Mouse (Mus musculus): ENCODE measurements around the gene Celf2. TPM values are rescaled to one million over a fixed set of nuclear protein-coding genes. Genes with fewer than 3 reads are reported as not detected.
A peak's percentile ranks its signal among the peaks of the same experiment; 100 is the strongest.

Gene Celf2
- polyA plus RNA-seq, 1 experiment from 2014 or later = 35.4 TPM

DNA sequence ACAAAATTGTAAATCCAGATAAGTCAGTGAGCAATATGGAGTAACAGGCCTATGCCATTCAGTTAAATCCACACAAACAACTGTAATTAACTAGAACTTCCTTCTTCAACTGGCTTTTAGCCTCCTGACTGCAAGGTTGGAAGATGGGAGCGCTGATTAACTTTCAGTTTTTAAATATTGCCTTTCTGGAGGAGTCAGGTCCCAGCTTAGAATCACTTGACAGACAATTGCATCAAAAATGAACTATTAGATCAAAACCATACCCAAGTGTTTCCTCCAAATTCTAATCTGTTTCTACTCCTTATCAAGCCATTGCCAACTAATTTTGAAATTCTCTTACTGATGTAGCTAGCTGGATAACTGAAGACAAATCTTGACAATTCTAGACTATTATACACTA, 635.7 kb downstream of the Celf2 start:
- Histone ChIP-seq H3K4me1 (ENCODE audit: control insufficient read depth, insufficient read depth, low read length) (0 out of 2 replicates have a peak, but pooled peaks cover 2% of the 10 kb centered on the region), H3K4me2 (ENCODE audit: low read depth, low read length) (no peak overlapping the region), H3K9ac (ENCODE audit: low read depth, low read length) (no peak overlapping the region), H3K4me3 (ENCODE audit: low read length) (no peak overlapping the region), H3K27me3 (replicated peaks; ENCODE audit: control insufficient read depth, insufficient read depth, low read length) (no peaks in the 10 kb centered on the region), H3K27ac (ENCODE audit: low read length) (no peak overlapping the region), H3K9me3 (ENCODE audit: control insufficient read depth, low read length) (no peaks in the 10 kb centered on the region), H3K36me3 (ENCODE audit: control insufficient read depth, insufficient read depth, low read length) (no peaks in the 10 kb centered on the region)
- no peak for ATAC-seq
- 86% methylated on average over 1 of the region's 1 CpGs for WGBS

DNA sequence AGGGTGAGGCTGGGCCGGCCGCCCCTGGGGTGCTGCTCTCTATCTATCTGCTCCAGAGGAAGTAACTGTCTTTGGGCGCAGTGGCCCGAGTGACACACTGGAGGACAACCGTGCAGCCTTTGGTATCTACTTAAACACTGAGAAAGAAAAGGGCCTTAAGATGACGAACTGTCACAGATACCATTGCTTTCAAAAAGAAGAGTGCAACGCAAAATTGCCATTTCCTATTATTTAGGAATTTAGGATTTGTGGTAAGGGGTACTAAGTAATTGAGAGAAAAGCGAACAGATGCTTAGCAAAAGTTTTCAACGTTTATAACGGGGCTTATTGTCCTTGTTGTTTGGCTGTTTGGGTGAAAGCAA, 636.5 kb downstream of the Celf2 start:
- H3K4me3 ChIP-seq (ENCODE audit: low read length) = peak overlapping the region; percentile 81
- 12% methylated on average over 10 of the region's 10 CpGs for WGBS
- no peaks in the 10 kb centered on the region for H3K36me3 ChIP-seq (ENCODE audit: control insufficient read depth, insufficient read depth, low read length)
- H3K9me3 ChIP-seq (ENCODE audit: control insufficient read depth, low read length) = no peaks in the 10 kb centered on the region
- peak overlapping the region; percentile 33; the same call in 1 of the 2 replicates for H3K27ac ChIP-seq (ENCODE audit: low read length)
- no peaks in the 10 kb centered on the region for H3K27me3 ChIP-seq (replicated peaks; ENCODE audit: control insufficient read depth, insufficient read depth, low read length)
- peak; percentile 79; the same call in 1 of the 2 replicates for ATAC-seq
- H3K4me1 ChIP-seq (ENCODE audit: control insufficient read depth, insufficient read depth, low read length) = 0 out of 2 replicates have a peak, but pooled peaks cover 2% of the 10 kb centered on the region
- H3K4me2 ChIP-seq (ENCODE audit: low read depth, low read length) = peak overlapping the region; percentile 94
- peak overlapping the region; percentile 84 for H3K9ac ChIP-seq (ENCODE audit: low read depth, low read length)

DNA sequence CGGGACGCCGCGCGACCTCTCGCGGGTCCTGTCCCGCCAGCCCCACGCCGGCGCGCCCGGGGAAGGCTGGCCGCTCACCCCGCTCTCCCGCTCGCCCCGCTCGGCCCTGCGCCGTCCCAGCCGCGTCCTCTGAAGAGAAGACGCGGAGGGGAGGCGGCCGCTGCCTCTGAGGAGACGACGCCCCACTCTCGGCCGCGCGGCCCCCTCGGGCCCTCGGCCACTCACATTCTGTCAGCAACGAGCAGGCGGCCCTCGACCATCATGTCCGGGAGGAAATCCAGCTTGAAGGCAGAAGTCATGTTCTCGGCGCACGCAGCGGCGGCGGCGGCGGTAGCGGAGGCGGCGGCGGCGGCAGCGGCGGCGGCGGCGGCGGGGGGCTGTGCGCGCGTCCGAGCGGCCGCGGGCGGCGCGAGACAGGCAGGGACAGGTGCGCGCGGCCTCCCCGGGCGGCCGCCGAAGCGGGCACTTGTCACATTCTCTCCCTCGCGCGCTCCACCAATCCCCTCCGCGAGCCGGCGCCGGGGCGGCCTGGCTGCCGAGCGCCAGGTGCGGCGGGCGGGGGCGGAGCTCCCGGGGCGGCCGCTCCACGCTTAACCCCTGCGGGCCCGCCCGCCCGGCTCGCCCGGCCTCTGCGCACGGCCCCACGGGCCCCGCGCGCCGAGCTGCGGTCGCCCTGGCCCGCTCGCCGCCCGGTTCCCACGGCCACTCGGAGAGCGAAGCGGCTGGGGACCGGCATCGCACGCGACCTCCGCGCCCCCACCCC, 637.1 kb downstream of the Celf2 start:
- Histone ChIP-seq H3K27me3 (replicated peaks; ENCODE audit: control insufficient read depth, insufficient read depth, low read length) (no peaks in the 10 kb centered on the region), H3K4me2 (ENCODE audit: low read depth, low read length) (peak overlapping the region; percentile 94), H3K9me3 (ENCODE audit: control insufficient read depth, low read length) (no peaks in the 10 kb centered on the region), H3K4me1 (ENCODE audit: control insufficient read depth, insufficient read depth, low read length) (0 out of 2 replicates have a peak, but pooled peaks cover 2% of the 10 kb centered on the region), H3K27ac (ENCODE audit: low read length) (peak overlapping the region; percentile 84), H3K4me3 (ENCODE audit: low read length) (peak overlapping the region; percentile 81), H3K36me3 (ENCODE audit: control insufficient read depth, insufficient read depth, low read length) (no peaks in the 10 kb centered on the region), H3K9ac (ENCODE audit: low read depth, low read length) (peak overlapping the region; percentile 84)
- ATAC-seq = peak; percentile 98
- WGBS = under 1% methylated on average over 83 of the region's 124 CpGs

DNA sequence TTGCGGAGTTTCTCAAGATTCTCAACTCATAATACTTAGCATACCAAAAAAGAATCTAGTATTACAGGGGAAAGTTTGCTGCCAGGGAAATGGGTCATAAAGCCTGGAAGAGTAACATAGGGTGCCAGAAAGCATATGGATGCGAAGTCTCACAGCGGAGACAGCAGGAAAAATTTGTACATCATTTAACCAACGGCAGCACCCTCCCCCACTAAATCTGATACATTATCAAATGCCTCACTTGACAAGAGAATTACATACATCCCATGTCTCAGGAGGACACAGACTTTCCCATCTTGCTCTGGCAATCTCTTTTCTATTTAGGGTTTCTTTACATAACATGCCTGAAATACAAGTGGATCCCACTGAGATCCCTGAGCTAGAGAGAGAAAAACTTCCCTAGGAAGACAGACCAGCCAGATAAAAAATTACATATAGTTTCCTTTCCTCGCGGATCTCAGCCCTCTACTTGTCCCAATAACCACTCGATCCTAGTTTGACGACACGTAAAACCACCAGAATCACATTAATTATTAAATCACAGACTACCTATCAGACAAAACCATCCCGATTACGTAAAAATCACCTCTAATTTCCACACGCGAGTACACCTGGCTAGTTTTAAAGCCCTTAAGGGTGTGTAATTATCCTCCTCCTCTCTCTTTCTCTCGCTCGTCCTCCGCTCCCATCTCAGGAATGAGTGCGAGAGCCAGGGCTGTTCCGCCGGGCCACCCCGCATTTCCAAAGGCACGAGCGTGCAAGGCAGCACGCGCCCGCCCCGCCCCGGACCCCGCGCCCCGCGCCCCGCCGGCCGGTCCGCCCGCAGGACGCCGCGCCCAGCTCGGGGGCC, 637.9 kb downstream of the Celf2 start:
- Histone ChIP-seq H3K36me3 (ENCODE audit: control insufficient read depth, insufficient read depth, low read length) (no peaks in the 10 kb centered on the region), H3K9ac (ENCODE audit: low read depth, low read length) (peak overlapping the region; percentile 84), H3K9me3 (ENCODE audit: control insufficient read depth, low read length) (no peaks in the 10 kb centered on the region), H3K27me3 (replicated peaks; ENCODE audit: control insufficient read depth, insufficient read depth, low read length) (no peaks in the 10 kb centered on the region), H3K4me1 (ENCODE audit: control insufficient read depth, insufficient read depth, low read length) (0 out of 2 replicates have a peak, but pooled peaks cover 2% of the 10 kb centered on the region), H3K4me2 (ENCODE audit: low read depth, low read length) (peak overlapping the region; percentile 94), H3K4me3 (ENCODE audit: low read length) (peak overlapping the region; percentile 81), H3K27ac (ENCODE audit: low read length) (peak overlapping the region; percentile 84)
- ATAC-seq = peak; percentile 66
- WGBS = 3% methylated on average over 38 of the region's 40 CpGs

DNA sequence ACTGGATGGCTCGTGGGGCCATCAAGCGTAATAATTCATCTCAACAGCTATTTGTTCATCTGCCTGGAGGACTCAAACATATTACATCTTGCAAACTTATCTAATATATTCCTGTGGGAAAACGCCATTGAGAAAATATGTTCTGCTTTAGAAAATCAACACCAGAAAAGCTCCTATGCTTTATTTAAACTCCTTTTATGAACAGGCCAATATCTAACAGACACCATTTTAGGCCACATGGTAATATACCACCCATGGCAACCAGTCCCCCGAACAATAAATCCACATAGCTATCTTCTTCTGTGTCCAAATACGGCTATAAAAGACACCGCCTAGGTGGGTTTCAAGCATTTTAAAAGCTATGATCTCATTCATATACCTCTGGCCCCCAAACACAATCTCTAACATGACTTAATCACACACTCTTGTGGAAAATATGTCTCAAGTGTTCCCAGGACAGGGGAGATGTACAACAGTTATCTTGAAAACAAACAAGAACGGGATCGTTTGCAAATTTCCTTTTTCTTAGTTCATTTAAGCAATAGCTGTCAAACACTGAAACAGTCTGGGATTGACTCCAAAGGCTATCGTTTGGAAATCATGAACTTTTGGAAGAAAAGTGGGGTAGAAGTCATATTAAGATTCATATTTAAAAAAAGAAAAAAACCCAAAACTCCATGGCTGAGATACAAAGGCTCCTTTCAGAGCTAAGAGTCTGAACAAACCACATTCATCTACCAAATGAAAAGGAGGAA, 639.2 kb downstream of the Celf2 start:
- no peak overlapping the region for H3K4me2 ChIP-seq (ENCODE audit: low read depth, low read length)
- no peaks in the 10 kb centered on the region for H3K27me3 ChIP-seq (replicated peaks; ENCODE audit: control insufficient read depth, insufficient read depth, low read length)
- 56% methylated on average over 9 of the region's 9 CpGs for WGBS
- H3K9me3 ChIP-seq (ENCODE audit: control insufficient read depth, low read length) = no peaks in the 10 kb centered on the region
- no peaks in the 10 kb centered on the region for H3K36me3 ChIP-seq (ENCODE audit: control insufficient read depth, insufficient read depth, low read length)
- H3K27ac ChIP-seq (ENCODE audit: low read length) = no peak overlapping the region
- no peak for ATAC-seq
- H3K4me1 ChIP-seq (ENCODE audit: control insufficient read depth, insufficient read depth, low read length) = 0 out of 2 replicates have a peak, but pooled peaks cover 2% of the 10 kb centered on the region
- no peak overlapping the region for H3K4me3 ChIP-seq (ENCODE audit: low read length)
- no peak overlapping the region for H3K9ac ChIP-seq (ENCODE audit: low read depth, low read length)

DNA sequence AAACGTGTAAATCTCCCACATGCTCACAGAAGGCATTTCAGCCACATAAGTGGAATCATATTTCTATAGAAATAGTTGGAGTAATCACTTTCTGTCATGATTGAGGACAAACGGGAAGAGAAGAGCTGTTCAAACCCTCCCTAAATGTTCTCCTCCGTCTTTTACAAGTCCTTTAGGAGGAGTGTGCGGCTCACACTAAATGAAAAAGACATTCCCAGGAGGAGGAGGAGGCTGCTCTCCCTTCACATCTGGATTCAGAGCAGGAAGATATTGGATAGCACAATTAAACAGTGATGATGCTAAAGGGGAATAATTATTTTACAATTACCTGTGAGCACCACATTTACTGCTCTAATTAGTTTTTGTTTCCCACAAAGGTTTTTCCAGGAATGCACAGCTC, 642.1 kb downstream of the Celf2 start:
- no peak for ATAC-seq
- Histone ChIP-seq H3K9ac (ENCODE audit: low read depth, low read length) (no peak overlapping the region), H3K4me2 (ENCODE audit: low read depth, low read length) (no peak overlapping the region), H3K9me3 (ENCODE audit: control insufficient read depth, low read length) (no peaks in the 10 kb centered on the region), H3K27me3 (replicated peaks; ENCODE audit: control insufficient read depth, insufficient read depth, low read length) (no peaks in the 10 kb centered on the region), H3K4me3 (ENCODE audit: low read length) (no peak overlapping the region), H3K27ac (ENCODE audit: low read length) (no peak overlapping the region), H3K36me3 (ENCODE audit: control insufficient read depth, insufficient read depth, low read length) (no peaks in the 10 kb centered on the region), H3K4me1 (ENCODE audit: control insufficient read depth, insufficient read depth, low read length) (no peaks in the 10 kb centered on the region)
- 51% methylated on average over 4 of the region's 4 CpGs for WGBS

DNA sequence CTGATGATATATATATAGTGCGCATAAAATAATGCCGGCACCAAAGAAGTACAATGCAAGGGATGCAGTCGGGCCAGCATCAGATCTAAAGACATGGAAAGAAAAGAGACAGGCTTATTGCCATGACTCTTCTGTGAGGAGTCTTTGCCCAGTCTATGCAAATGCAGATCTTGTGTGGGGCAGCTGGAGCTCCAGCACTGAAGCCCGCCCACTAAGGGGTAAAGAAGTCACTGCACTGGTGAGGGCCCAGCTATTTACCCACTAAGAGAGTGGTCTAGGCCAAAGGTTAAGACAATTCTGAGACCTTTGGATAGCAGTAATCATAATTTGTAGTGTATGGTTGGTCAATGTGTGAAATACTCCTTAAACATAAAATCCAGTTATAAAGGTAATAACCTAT, 643.6 kb downstream of the Celf2 start:
- WGBS = 82% methylated on average over 4 of the region's 4 CpGs
- H3K4me2 ChIP-seq (ENCODE audit: low read depth, low read length) = no peak overlapping the region
- no peak for ATAC-seq
- no peaks in the 10 kb centered on the region for H3K4me1 ChIP-seq (ENCODE audit: control insufficient read depth, insufficient read depth, low read length)
- H3K9ac ChIP-seq (ENCODE audit: low read depth, low read length) = no peak overlapping the region
- H3K27ac ChIP-seq (ENCODE audit: low read length) = no peak overlapping the region
- H3K9me3 ChIP-seq (ENCODE audit: control insufficient read depth, low read length) = no peaks in the 10 kb centered on the region
- no peaks in the 10 kb centered on the region for H3K27me3 ChIP-seq (replicated peaks; ENCODE audit: control insufficient read depth, insufficient read depth, low read length)
- no peaks in the 10 kb centered on the region for H3K36me3 ChIP-seq (ENCODE audit: control insufficient read depth, insufficient read depth, low read length)
- no peak overlapping the region for H3K4me3 ChIP-seq (ENCODE audit: low read length)

DNA sequence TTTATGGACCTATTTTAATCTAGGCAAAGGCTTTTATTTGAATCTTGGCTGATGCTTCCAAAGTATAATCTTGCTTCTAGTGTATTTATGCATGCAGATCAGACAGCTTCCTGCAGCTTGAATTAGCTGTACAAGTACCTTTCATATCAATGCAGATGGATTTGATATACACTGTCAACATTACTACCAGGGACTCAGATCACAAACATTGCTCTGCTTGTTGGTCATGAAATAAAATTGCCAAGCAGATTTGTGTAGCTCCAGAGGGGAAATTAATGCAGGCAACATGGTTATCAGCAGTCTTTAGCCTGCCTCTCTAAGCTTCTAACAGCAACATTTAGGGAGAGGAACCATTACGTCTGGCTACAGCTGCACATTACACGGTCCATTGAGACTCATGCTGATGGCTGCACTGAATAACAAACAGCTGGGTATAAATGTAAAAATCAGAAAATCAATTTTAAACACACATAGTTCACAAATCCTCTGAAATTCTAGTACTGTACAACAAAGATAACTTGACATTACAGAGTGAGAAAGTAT, 659.2 kb downstream of the Celf2 start:
- Histone ChIP-seq H3K4me1 (ENCODE audit: control insufficient read depth, insufficient read depth, low read length) (no peaks in the 10 kb centered on the region), H3K27ac (ENCODE audit: low read length) (no peak overlapping the region), H3K9me3 (ENCODE audit: control insufficient read depth, low read length) (no peaks in the 10 kb centered on the region), H3K4me2 (ENCODE audit: low read depth, low read length) (no peak overlapping the region), H3K4me3 (ENCODE audit: low read length) (no peak overlapping the region), H3K36me3 (ENCODE audit: control insufficient read depth, insufficient read depth, low read length) (no peaks in the 10 kb centered on the region), H3K9ac (ENCODE audit: low read depth, low read length) (no peak overlapping the region), H3K27me3 (replicated peaks; ENCODE audit: control insufficient read depth, insufficient read depth, low read length) (no peaks in the 10 kb centered on the region)
- WGBS = 69% methylated on average over 2 of the region's 2 CpGs
- no peak for ATAC-seq

DNA sequence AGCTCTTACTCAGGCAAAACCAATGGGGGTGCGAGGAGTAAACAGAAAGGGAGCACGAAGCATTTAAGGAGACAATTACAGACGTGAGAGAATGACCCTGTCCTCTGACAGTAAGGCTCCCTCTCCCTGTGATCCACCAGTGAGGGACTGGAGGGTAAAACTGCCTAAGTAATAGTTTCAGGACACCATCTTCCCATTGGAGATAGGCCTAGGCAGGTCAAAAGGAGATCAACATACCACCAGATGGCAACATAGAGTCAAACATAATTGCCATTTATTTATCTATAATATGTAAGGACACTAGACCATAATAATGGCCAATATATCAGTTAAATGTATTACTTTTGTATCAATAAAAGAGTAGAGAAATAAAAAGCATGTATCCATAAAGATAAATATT, 660.0 kb downstream of the Celf2 start:
- no peak overlapping the region for H3K27ac ChIP-seq (ENCODE audit: low read length)
- H3K36me3 ChIP-seq (ENCODE audit: control insufficient read depth, insufficient read depth, low read length) = no peaks in the 10 kb centered on the region
- 0 out of 2 replicates have a peak, but pooled peaks have one; percentile 13 for ATAC-seq
- no peak overlapping the region for H3K4me3 ChIP-seq (ENCODE audit: low read length)
- no peak overlapping the region for H3K4me2 ChIP-seq (ENCODE audit: low read depth, low read length)
- H3K4me1 ChIP-seq (ENCODE audit: control insufficient read depth, insufficient read depth, low read length) = no peaks in the 10 kb centered on the region
- H3K9me3 ChIP-seq (ENCODE audit: control insufficient read depth, low read length) = no peaks in the 10 kb centered on the region
- no peaks in the 10 kb centered on the region for H3K27me3 ChIP-seq (replicated peaks; ENCODE audit: control insufficient read depth, insufficient read depth, low read length)
- 52% methylated on average over 3 of the region's 3 CpGs for WGBS
- no peak overlapping the region for H3K9ac ChIP-seq (ENCODE audit: low read depth, low read length)

Data from intestine, embryonic 16.5 days (tissue).